Mouse (Mus musculus): ENCODE measurements around the gene Rhot1. TPM values are rescaled to one million over a fixed set of nuclear protein-coding genes. Genes with fewer than 3 reads are reported as not detected.

Gene Rhot1
- total RNA-seq, 2 experiments from 2014 or later = 70.0 to 70.1 TPM

DNA sequence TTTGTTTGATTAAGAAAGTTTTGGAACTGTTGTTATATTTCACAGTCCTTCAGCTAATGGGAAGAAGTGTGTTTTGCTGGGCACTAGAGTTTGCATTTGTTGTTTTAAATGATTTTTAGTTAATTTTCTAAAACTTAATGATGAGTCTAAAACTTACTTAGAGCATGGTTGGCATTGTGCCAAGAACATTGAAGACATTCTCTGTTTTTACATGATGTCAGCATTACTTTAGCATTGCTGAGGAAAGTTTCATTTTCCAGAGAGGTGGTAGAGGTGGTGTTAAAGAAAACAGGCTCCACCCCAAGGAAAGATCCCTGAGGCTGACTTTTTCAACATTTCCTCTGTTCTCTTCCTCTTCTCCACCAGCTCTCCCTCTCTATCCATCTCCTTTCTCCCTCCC is 38.2 kb downstream of the Rhot1 start:
- TF ChIP-seq CTCF (IDR thresholded peaks at IDR 0.05) = no peak
- intact Hi-C loops (cut with DNase I) = no loop called here
- DNase-seq (ENCODE audit: extremely low spot score in 1 of 2, low spot score in 2 of 2) = no peak
- H3K27ac ChIP-seq = no peak overlapping the region
- H3K4me3 ChIP-seq = no peak overlapping the region

DNA sequence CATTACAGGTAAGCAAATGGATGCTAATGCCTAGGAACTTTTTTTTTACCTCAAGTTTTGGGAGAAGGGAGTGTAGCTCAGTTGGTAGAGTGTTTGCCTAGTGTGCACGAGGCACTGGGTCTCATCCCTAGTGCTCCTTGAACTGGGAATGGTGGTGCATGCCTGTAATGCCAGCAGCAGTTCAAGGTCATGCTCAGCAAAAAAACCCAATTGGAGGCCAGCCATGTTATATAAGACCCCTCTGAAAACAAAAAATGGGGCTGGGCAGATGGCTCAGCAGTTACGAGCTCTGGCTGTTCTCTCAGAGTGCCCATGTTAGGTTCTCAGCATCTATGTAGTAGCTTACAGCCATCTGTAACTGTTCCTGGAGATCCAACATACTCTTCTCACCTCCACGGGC is 39.7 kb downstream of the Rhot1 start:
- no peak for DNase-seq (ENCODE audit: extremely low spot score in 1 of 2, low spot score in 2 of 2)
- intact Hi-C loops (cut with DNase I) = no loop called here
- TF ChIP-seq CTCF (IDR thresholded peaks at IDR 0.05) = no peak
- Histone ChIP-seq H3K4me3 (no peak overlapping the region), H3K27ac (no peak overlapping the region)

DNA sequence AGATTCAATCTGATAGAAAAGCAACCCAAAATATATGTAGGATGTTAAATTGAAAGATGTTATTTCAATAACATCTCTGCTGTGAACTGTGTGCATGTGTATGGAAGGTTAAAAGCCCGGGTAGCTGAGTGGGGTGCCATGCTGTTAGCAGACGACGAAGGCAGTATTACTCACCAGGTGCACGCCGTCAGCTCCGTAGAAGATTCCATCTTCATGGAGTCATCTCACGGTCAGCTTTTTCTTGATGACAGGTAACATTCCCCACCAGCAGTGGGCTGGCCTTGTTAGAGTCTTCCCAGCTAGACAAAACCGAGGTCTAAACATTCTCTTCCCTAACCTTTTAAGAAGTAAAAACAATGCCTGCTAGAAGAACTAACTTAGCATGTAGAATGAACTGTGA is 55.3 kb downstream of the Rhot1 start:
- intact Hi-C loops (cut with DNase I) = no loop called here
- no peak for DNase-seq (ENCODE audit: extremely low spot score in 1 of 2, low spot score in 2 of 2)
- no peak for TF ChIP-seq CTCF (IDR thresholded peaks at IDR 0.05)
- Histone ChIP-seq H3K4me3 (no peak overlapping the region), H3K27ac (no peak overlapping the region)

DNA sequence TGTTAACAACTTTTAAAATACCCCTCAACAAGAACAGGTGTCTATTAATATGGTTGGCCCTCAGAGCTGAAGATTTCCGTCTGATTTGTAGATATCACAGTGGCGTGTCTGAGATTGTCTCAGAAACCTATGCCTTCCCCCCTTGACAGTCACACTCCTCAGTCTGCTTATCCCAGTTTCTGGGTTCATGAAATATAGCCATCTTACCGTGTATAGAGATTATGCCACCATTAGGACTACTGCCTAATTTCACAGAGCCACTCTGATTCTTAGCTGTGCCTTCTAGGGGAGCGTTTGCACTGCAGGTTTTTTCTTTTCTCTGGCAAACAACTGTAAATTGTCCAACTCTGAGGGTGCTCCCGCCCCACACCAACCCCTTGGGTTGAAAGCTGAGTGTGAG is 62.3 kb downstream of the Rhot1 start:
- no peak for TF ChIP-seq CTCF (IDR thresholded peaks at IDR 0.05)
- H3K4me3 ChIP-seq = no peak overlapping the region
- DNase-seq (ENCODE audit: extremely low spot score in 1 of 2, low spot score in 2 of 2) = no peak
- no peak overlapping the region for H3K27ac ChIP-seq
- intact Hi-C loops (cut with DNase I) = no loop called here

DNA sequence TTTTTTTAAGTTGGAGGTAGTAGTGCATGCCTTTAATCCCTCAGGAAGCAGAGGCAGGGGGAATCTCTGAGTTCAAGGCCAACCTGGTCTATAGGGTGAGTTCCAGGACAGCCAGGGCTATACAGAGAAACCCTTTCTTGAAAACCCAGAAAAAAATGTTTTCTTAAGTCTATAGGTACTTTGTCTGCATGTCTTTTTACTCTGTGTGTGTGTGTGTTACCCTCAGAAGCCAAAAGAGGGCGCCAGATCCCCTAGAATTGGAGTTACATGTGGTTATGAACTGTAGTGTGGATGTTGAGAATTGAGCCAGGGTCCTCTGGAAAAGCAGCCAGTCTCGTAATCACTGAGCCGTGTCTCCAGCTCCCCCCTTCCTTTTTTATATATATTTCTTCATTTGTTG is 66.2 kb downstream of the Rhot1 start:
- DNase-seq (ENCODE audit: extremely low spot score in 1 of 2, low spot score in 2 of 2) = no peak
- intact Hi-C loops (cut with DNase I) = no loop called here
- no peak overlapping the region for H3K27ac ChIP-seq
- peak; percentile 2; the same call in 1 of the 2 replicates for TF ChIP-seq CTCF (IDR thresholded peaks at IDR 0.05)
- H3K4me3 ChIP-seq = no peak overlapping the region

DNA sequence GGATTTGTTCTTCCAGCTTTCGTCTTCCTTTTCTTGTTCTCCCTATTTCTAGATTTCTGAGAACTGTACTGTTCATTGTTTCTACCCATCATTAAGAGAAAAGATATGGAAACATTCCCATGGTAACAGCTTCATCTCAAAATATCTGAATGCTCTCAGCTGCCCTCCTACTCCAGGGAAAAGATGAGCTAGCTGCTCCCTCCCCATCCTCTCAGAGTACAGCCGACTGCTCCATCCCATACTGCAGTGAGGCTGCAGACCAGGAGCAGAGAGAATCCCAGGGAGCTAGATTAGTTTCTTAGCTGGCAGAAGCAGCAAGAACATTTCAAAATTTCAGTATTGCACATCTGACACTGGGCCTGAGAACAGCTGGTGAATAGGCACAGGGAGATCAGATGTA is 69.2 kb downstream of the Rhot1 start:
- no peak for TF ChIP-seq CTCF (IDR thresholded peaks at IDR 0.05)
- intact Hi-C loops (cut with DNase I) = no loop called here
- no peak for DNase-seq (ENCODE audit: extremely low spot score in 1 of 2, low spot score in 2 of 2)
- Histone ChIP-seq H3K27ac (peak overlapping the region; percentile 60; the same call in 1 of the 2 replicates), H3K4me3 (no peak overlapping the region)

DNA sequence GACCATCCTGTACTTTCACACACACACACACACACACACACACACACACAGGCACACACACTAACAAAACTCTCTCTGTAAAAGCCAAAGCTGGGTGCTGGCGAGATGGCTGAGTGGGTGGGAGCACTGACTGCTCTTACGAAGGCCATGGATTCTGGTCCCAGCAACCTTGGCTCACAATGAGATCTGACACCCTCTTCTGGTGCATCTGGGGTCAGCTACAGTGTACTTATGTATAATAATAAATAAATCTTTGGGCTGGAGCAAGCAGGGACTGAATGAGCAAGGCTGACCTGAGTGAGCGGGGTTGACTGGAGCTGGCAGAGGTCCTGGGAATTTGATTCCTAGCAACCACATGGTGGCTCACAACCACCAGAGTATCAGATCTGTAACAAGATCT is 75.0 kb downstream of the Rhot1 start:
- no peak for DNase-seq (ENCODE audit: extremely low spot score in 1 of 2, low spot score in 2 of 2)
- intact Hi-C loops (cut with DNase I) = no loop called here
- H3K4me3 ChIP-seq = no peak overlapping the region
- H3K27ac ChIP-seq = no peak overlapping the region
- TF ChIP-seq CTCF (IDR thresholded peaks at IDR 0.05) = no peak

DNA sequence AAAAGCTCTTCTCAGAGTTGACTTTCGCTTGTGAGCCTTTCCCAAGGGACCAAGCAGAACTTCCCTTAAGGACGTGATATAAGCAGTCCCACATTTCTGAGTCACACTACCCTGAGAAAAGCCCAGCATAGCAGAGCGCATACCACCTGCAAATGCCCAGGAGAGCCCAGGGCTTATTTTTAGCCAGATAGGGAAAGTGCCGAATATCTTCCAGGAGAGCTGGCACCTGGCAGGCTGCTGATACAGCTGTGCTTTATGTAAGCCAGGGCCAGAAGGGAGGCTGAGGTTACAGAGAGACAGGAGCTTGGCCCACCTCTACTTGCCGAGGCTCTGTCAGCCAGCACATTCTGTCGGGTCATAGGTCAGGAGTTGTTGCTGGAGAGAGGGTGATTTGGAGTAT is 75.8 kb downstream of the Rhot1 start:
- H3K4me3 ChIP-seq = no peak overlapping the region
- DNase-seq (ENCODE audit: extremely low spot score in 1 of 2, low spot score in 2 of 2) = no peak
- intact Hi-C loops (cut with DNase I) = no loop called here

DNA sequence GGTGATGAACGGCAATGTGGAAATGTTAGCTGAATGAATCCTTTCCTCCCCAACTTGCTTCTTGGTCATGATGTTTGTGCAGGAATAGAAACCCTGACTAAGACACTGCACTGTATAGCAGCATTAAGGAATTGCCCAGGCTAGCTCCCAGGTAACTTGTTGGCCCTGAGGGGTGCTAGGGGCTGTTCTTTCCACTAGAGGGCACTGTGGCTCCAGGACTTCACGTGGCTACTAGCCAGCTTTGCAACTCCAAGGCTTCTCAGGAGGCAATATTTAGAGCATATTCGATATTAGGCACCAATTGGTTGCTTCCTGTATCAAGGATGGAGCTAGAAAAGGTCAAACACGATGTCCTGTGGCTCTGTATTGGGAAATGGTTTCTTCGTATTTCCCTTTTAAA is 78.3 kb downstream of the Rhot1 start:
- TF ChIP-seq CTCF (IDR thresholded peaks at IDR 0.05) = peak; percentile 91
- intact Hi-C loops (cut with DNase I) = loop anchor here (1.0 kb wide), 1 partner anchor 65 kb away; no protein-coding TSS in a partner anchor
- no peak overlapping the region for H3K4me3 ChIP-seq
- DNase-seq (ENCODE audit: extremely low spot score in 1 of 2, low spot score in 2 of 2) = peak; percentile 77 to 78
- no peak overlapping the region for H3K27ac ChIP-seq

More for the DNA sequence above, 75.8 kb downstream of the Rhot1 start:
- H3K27ac ChIP-seq = no peak overlapping the region
- TF ChIP-seq CTCF (IDR thresholded peaks at IDR 0.05) = no peak

DNA sequence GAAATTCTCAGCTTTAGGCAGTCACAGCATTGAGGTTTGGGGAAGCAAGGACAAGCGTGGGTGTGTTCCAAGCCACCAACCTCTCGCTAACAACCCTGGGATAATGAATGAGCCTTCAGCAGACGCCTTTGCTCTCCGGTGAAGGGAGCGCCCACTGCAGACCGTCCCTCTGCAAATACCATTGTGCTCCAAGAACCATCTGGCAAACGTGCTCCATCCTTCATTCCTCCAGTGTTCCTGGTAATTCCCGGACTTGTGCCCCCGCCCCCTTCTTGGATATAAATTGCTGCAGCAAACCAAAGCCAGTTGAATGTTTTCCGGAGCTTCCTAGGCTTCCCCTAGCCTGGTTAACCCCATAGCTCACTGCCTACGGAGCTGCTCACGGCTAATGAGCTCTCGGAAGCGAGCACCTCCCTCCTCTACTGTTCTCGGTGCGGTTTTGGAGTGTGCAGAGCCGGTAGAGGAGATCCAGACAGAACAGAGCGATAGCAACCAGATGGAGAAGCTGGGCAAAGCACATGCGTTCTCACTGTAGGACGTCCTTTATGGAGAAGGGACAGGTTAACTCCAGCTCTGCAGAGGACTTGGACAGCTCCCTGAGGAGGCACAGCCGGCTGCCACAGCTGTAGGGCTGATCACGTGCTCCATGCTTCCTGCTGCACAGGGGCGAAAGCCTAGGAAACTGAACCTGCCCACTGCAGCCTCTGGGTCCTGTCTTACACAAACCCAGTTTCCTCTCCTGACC is 81.1 kb downstream of the Rhot1 start:
- intact Hi-C loops (cut with DNase I) = loop anchor here (2.0 kb wide), 1 partner anchor 15 kb away; no protein-coding TSS in a partner anchor
- no peak for TF ChIP-seq CTCF (IDR thresholded peaks at IDR 0.05)
- peak; percentile 52 to 56 for DNase-seq (ENCODE audit: extremely low spot score in 1 of 2, low spot score in 2 of 2)
- Histone ChIP-seq H3K4me3 (peak overlapping the region; percentile 43), H3K27ac (peak overlapping the region; percentile 71)

DNA sequence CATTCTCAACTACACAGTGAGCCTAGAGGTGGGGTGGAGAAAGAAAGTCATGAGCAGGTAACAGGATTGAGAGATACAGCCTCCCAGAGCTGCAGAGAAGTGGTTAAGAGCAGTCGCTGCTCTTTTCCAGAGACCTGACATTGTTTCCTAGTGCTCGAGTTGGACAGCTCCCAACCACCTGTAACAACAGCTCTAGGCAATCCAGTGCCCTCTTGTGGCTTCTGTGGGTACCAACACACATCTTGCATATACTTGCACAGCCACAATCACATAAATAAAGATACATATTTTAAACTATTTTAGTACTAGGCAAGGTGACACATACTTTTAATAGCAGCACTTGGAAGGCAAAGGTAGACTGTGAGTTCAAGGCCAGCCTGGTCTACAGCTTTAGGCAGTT is 82.2 kb downstream of the Rhot1 start:
- intact Hi-C loops (cut with DNase I) = no loop called here
- Histone ChIP-seq H3K27ac (no peak overlapping the region), H3K4me3 (no peak overlapping the region)
- DNase-seq (ENCODE audit: extremely low spot score in 1 of 2, low spot score in 2 of 2) = no peak
- TF ChIP-seq CTCF (IDR thresholded peaks at IDR 0.05) = peak; percentile 18

DNA sequence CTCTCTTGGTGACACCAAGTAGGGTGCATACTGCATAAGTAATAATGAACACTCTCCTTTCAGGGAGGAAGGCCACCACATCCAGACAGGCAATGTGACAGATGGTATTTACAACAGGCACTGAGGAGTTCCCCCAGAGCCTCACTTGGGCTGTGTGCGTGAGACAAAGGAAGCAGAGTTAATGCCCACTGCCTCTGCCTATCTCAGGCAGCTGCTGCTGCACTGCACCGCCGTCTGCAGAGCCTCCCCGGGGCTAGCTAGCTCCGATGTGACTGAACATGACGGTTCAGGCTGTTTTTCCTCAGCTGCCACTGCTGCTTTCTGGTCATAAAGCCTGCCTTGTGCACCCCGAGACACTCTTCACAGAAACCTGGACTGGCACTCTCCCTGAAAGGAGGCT is 83.6 kb downstream of the Rhot1 start:
- intact Hi-C loops (cut with DNase I) = no loop called here
- no peak overlapping the region for H3K4me3 ChIP-seq
- no peak overlapping the region for H3K27ac ChIP-seq
- TF ChIP-seq CTCF (IDR thresholded peaks at IDR 0.05) = no peak
- no peak for DNase-seq (ENCODE audit: extremely low spot score in 1 of 2, low spot score in 2 of 2)

DNA sequence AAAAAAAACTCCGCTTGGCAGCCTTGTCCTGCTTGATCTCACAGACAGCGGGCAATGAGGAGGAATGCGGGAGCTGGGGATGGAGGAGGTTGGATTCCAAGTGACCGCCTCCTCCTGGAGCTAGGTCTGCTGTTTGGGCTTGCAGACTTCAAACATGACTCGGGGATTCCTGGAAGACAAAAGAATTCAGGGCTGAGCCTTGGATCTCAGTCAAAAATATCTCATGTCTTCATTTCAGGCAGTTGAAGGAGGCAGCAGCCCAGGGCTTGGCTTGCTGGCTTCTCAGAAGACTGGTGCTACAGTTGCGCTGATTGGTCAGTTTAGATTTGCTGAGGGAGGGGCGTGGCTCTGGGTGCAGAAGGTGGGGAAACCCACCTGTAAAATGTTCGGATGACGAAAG is 86.2 kb downstream of the Rhot1 start:
- TF ChIP-seq CTCF (IDR thresholded peaks at IDR 0.05) = no peak
- intact Hi-C loops (cut with DNase I) = no loop called here
- Histone ChIP-seq H3K27ac (no peak overlapping the region), H3K4me3 (no peak overlapping the region)
- no peak for DNase-seq (ENCODE audit: extremely low spot score in 1 of 2, low spot score in 2 of 2)

Data from left cerebral cortex, adult 2 months (tissue).